Mouse (Mus musculus): ENCODE measurements at regions not wholly inside any gene's neighbourhood (a gene's known extent, or its start where the extent isn't known, plus 50 kb on each side); places are given as distances from the start of the nearest gene placed in this dataset.

DNA sequence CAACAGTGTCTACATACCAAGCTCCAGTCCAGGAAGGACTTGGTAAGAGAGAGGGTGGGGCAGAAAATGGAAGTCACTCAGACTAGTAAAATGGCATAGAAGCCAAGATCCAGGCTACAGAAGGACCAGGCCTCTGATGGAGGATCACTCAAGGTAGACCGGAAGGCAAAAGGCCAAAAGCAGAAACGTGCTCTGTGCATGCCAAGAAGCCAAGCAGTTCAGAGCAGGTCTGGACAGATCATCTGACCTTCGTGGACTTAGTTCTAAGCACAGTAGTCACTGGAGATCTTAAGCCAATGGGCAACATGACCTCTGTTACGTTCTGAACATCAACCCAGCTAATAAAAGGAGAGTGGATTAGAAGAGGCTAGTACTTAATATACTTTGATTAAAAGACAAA is 90.6 kb upstream of the Sesn3 start:
- TF ChIP-seq POLR2A (IDR thresholded peaks at IDR 0.05; ENCODE audit: insufficient read depth, low read depth, low read length) (no peak), CTCF (IDR thresholded peaks at IDR 0.05; ENCODE audit: insufficient read depth, low read depth, low read length) (no peak)
